Mouse (Mus musculus) cerebellum, postnatal 10 days (tissue): ENCODE results near the gene Tmem220.
"Not testable (repeated sequence)": the region's sequence is repeated elsewhere in the genome, so short reads cannot be mapped to it uniquely, and the experiment has no call there.

ENCODE experiments used
- DNase-seq, 2 experiments: peaks; one replicate each; pipeline ENCODE4 v3.0.0; 2021; ENCODE audit warnings: mixed read lengths in 2 of 2

Gene Tmem220

GRCm38 (mm10) chr11:67019711-67020475 is 5.1 kb upstream of the Tmem220 start:
- DNase-seq, result peak in 1 of 2 experiments; percentile 33

- peak; percentile 84 to 87 for DNase-seq
Measured at GRCm38 (mm10) chr11:67020948-67021347, 4.0 kb upstream of the Tmem220 start.

GRCm38 (mm10) chr11:67022354-67023115 is 2.4 kb upstream of the Tmem220 start:
- peak; percentile 45 to 58 for DNase-seq

- DNase-seq, result not testable (repeated sequence)
Measured at GRCm38 (mm10) chr11:67023191-67023590, 1.8 kb upstream of the Tmem220 start.

GRCm38 (mm10) chr11:67023802-67024340 is 1.1 kb upstream of the Tmem220 start:
- no peak for DNase-seq

GRCm38 (mm10) chr11:67030904-67031602 is 6.1 kb downstream of the Tmem220 start:
- no peak for DNase-seq

GRCm38 (mm10) chr11:67031603-67031915 is 6.6 kb downstream of the Tmem220 start:
- DNase-seq, result no peak

GRCm38 (mm10) chr11:67034775-67035485 is 10.0 kb downstream of the Tmem220 start:
- no peak for DNase-seq

GRCm38 (mm10) chr11:67036229-67036628 is 11.3 kb downstream of the Tmem220 start:
- DNase-seq, result no peak

- DNase-seq, result no peak
Measured at GRCm38 (mm10) chr11:67036892-67037291, 11.9 kb downstream of the Tmem220 start.

- no peak for DNase-seq
Measured at GRCm38 (mm10) chr11:67039799-67040198, 14.8 kb downstream of the Tmem220 start.

- DNase-seq, result no peak
Measured at GRCm38 (mm10) chr11:67040483-67040882, 15.5 kb downstream of the Tmem220 start.

GRCm38 (mm10) chr11:67043007-67043406 is 18.1 kb downstream of the Tmem220 start:
- peak in 1 of 2 experiments; percentile 26 for DNase-seq

GRCm38 (mm10) chr11:67044959-67045358 is 20.0 kb downstream of the Tmem220 start:
- DNase-seq, result no peak

GRCm38 (mm10) chr11:67047199-67047598 is 22.2 kb downstream of the Tmem220 start:
- DNase-seq, result no peak

- no peak for DNase-seq
Measured at GRCm38 (mm10) chr11:67048496-67048895, 23.5 kb downstream of the Tmem220 start.

GRCm38 (mm10) chr11:67049256-67049655 is 24.3 kb downstream of the Tmem220 start:
- DNase-seq, result no peak

GRCm38 (mm10) chr11:67051676-67052320 is 26.8 kb downstream of the Tmem220 start:
- DNase-seq, result no peak

- DNase-seq, result peak; percentile 90 to 92
Measured at GRCm38 (mm10) chr11:67052321-67052952, 27.5 kb downstream of the Tmem220 start, which contains the start of the genes Adprm and Sco1. TSS of gene Adprm (minus strand) at chr11:67052594. TSS of gene Sco1 (plus strand) at chr11:67052670.

GRCm38 (mm10) chr11:67054754-67055365 is 29.9 kb downstream of the Tmem220 start:
- no peak for DNase-seq

- no peak for DNase-seq
Measured at GRCm38 (mm10) chr11:67061311-67061710, 36.4 kb downstream of the Tmem220 start.
